Mouse (Mus musculus): Measurements from ENCODE around the gene Polg. TPM values are rescaled to one million over a fixed set of nuclear protein-coding genes. Genes with fewer than 3 reads are reported as not detected.
A peak's percentile ranks its signal among the peaks of the same experiment; 100 is the strongest.

The Polg gene
- polyA plus RNA-seq, 1 experiment from 2014 or later = 27.8 TPM

GRCm38 (mm10) chr7:79474831-79475399 lies 8.8 kb upstream of the Polg start:
- no peaks in the 10 kb centered on the region for H3K27me3 ChIP-seq (ENCODE audit: control insufficient read depth, insufficient read depth, low read length)
- H3K4me3 ChIP-seq (ENCODE audit: low read depth, low read length) = no peak overlapping the region
- no peaks in the 10 kb centered on the region for H3K36me3 ChIP-seq (ENCODE audit: control insufficient read depth, insufficient read depth, low read length)
- H3K27ac ChIP-seq (ENCODE audit: low read length) = no peak overlapping the region
- no peak overlapping the region for H3K9ac ChIP-seq (replicated peaks; ENCODE audit: low read depth, low read length)
- no peaks in the 10 kb centered on the region for H3K4me1 ChIP-seq (ENCODE audit: control insufficient read depth, insufficient read depth, low read length)
- ATAC-seq (ENCODE audit: insufficient number of reproducible peaks, insufficient read depth, low FRiP score, low read depth) = no peak
- no peak overlapping the region for H3K4me2 ChIP-seq (replicated peaks; ENCODE audit: low read depth, low read length)
- WGBS = 70% methylated on average over 5 of the region's 5 CpGs
- H3K9me3 ChIP-seq (ENCODE audit: control insufficient read depth, low read depth, low read length) = no peaks in the 10 kb centered on the region

- Histone ChIP-seq H3K9me3 (ENCODE audit: control insufficient read depth, low read depth, low read length) (no peaks in the 10 kb centered on the region), H3K9ac (replicated peaks; ENCODE audit: low read depth, low read length) (no peak overlapping the region)
- WGBS = 82% methylated on average over 9 of the region's 9 CpGs
Measured at GRCm38 (mm10) chr7:79473496-79474194, 7.5 kb upstream of the Polg start.

GRCm38 (mm10) chr7:79472792-79473191 lies 6.6 kb upstream of the Polg start:
- Histone ChIP-seq H3K36me3 (ENCODE audit: control insufficient read depth, insufficient read depth, low read length) (no peaks in the 10 kb centered on the region), H3K4me1 (ENCODE audit: control insufficient read depth, insufficient read depth, low read length) (no peaks in the 10 kb centered on the region), H3K27ac (ENCODE audit: low read length) (no peak overlapping the region), H3K4me2 (replicated peaks; ENCODE audit: low read depth, low read length) (no peak overlapping the region), H3K9ac (replicated peaks; ENCODE audit: low read depth, low read length) (no peak overlapping the region), H3K4me3 (ENCODE audit: low read depth, low read length) (no peak overlapping the region), H3K27me3 (ENCODE audit: control insufficient read depth, insufficient read depth, low read length) (no peaks in the 10 kb centered on the region), H3K9me3 (ENCODE audit: control insufficient read depth, low read depth, low read length) (no peaks in the 10 kb centered on the region)
- 52% methylated on average over 2 of the region's 2 CpGs for WGBS
- no peak for ATAC-seq (ENCODE audit: insufficient number of reproducible peaks, insufficient read depth, low FRiP score, low read depth)

More at GRCm38 (mm10) chr7:79473496-79474194, 7.5 kb upstream of the Polg start:
- no peaks in the 10 kb centered on the region for H3K4me1 ChIP-seq (ENCODE audit: control insufficient read depth, insufficient read depth, low read length)
- ATAC-seq (ENCODE audit: insufficient number of reproducible peaks, insufficient read depth, low FRiP score, low read depth) = no peak
- no peak overlapping the region for H3K4me3 ChIP-seq (ENCODE audit: low read depth, low read length)
- no peak overlapping the region for H3K27ac ChIP-seq (ENCODE audit: low read length)
- no peaks in the 10 kb centered on the region for H3K27me3 ChIP-seq (ENCODE audit: control insufficient read depth, insufficient read depth, low read length)
- H3K4me2 ChIP-seq (replicated peaks; ENCODE audit: low read depth, low read length) = no peak overlapping the region
- no peaks in the 10 kb centered on the region for H3K36me3 ChIP-seq (ENCODE audit: control insufficient read depth, insufficient read depth, low read length)

GRCm38 (mm10) chr7:79471436-79471835 lies 5.3 kb upstream of the Polg start:
- WGBS = 67% methylated on average over 7 of the region's 7 CpGs

GRCm38 (mm10) chr7:79470718-79471117 lies 4.6 kb upstream of the Polg start:
- H3K36me3 ChIP-seq (ENCODE audit: control insufficient read depth, insufficient read depth, low read length) = no peaks in the 10 kb centered on the region
- no peak overlapping the region for H3K9ac ChIP-seq (replicated peaks; ENCODE audit: low read depth, low read length)
- no peak for ATAC-seq (ENCODE audit: insufficient number of reproducible peaks, insufficient read depth, low FRiP score, low read depth)
- H3K4me3 ChIP-seq (ENCODE audit: low read depth, low read length) = no peak overlapping the region
- H3K27ac ChIP-seq (ENCODE audit: low read length) = no peak overlapping the region
- H3K4me2 ChIP-seq (replicated peaks; ENCODE audit: low read depth, low read length) = no peak overlapping the region
- H3K27me3 ChIP-seq (ENCODE audit: control insufficient read depth, insufficient read depth, low read length) = no peaks in the 10 kb centered on the region
- H3K9me3 ChIP-seq (ENCODE audit: control insufficient read depth, low read depth, low read length) = no peaks in the 10 kb centered on the region
- no peaks in the 10 kb centered on the region for H3K4me1 ChIP-seq (ENCODE audit: control insufficient read depth, insufficient read depth, low read length)
- 42% methylated on average over 3 of the region's 3 CpGs for WGBS

More at GRCm38 (mm10) chr7:79471436-79471835, 5.3 kb upstream of the Polg start:
- H3K4me2 ChIP-seq (replicated peaks; ENCODE audit: low read depth, low read length) = no peak overlapping the region
- H3K36me3 ChIP-seq (ENCODE audit: control insufficient read depth, insufficient read depth, low read length) = no peaks in the 10 kb centered on the region
- H3K27ac ChIP-seq (ENCODE audit: low read length) = no peak overlapping the region
- H3K9me3 ChIP-seq (ENCODE audit: control insufficient read depth, low read depth, low read length) = no peaks in the 10 kb centered on the region
- H3K27me3 ChIP-seq (ENCODE audit: control insufficient read depth, insufficient read depth, low read length) = no peaks in the 10 kb centered on the region
- no peaks in the 10 kb centered on the region for H3K4me1 ChIP-seq (ENCODE audit: control insufficient read depth, insufficient read depth, low read length)
- H3K4me3 ChIP-seq (ENCODE audit: low read depth, low read length) = no peak overlapping the region
- no peak for ATAC-seq (ENCODE audit: insufficient number of reproducible peaks, insufficient read depth, low FRiP score, low read depth)
- no peak overlapping the region for H3K9ac ChIP-seq (replicated peaks; ENCODE audit: low read depth, low read length)

GRCm38 (mm10) chr7:79469766-79470165 lies 3.6 kb upstream of the Polg start:
- H3K4me3 ChIP-seq (ENCODE audit: low read depth, low read length) = no peak overlapping the region
- no peaks in the 10 kb centered on the region for H3K27me3 ChIP-seq (ENCODE audit: control insufficient read depth, insufficient read depth, low read length)
- WGBS = 56% methylated on average over 5 of the region's 5 CpGs
- H3K9ac ChIP-seq (replicated peaks; ENCODE audit: low read depth, low read length) = no peak overlapping the region
- H3K9me3 ChIP-seq (ENCODE audit: control insufficient read depth, low read depth, low read length) = no peaks in the 10 kb centered on the region
- H3K27ac ChIP-seq (ENCODE audit: low read length) = no peak overlapping the region
- no peak for ATAC-seq (ENCODE audit: insufficient number of reproducible peaks, insufficient read depth, low FRiP score, low read depth)
- peaks cover 3% of the 10 kb centered on the region for H3K4me1 ChIP-seq (ENCODE audit: control insufficient read depth, insufficient read depth, low read length)
- H3K36me3 ChIP-seq (ENCODE audit: control insufficient read depth, insufficient read depth, low read length) = 0 out of 2 replicates have a peak, but pooled peaks cover under 1% of the 10 kb centered on the region
- no peak overlapping the region for H3K4me2 ChIP-seq (replicated peaks; ENCODE audit: low read depth, low read length)

GRCm38 (mm10) chr7:79468994-79469393 lies 2.8 kb upstream of the Polg start:
- H3K27ac ChIP-seq (ENCODE audit: low read length) = no peak overlapping the region
- H3K9ac ChIP-seq (replicated peaks; ENCODE audit: low read depth, low read length) = no peak overlapping the region
- H3K4me1 ChIP-seq (ENCODE audit: control insufficient read depth, insufficient read depth, low read length) = peaks cover 10% of the 10 kb centered on the region
- no peaks in the 10 kb centered on the region for H3K9me3 ChIP-seq (ENCODE audit: control insufficient read depth, low read depth, low read length)
- no peaks in the 10 kb centered on the region for H3K27me3 ChIP-seq (ENCODE audit: control insufficient read depth, insufficient read depth, low read length)
- H3K36me3 ChIP-seq (ENCODE audit: control insufficient read depth, insufficient read depth, low read length) = peaks cover 4% of the 10 kb centered on the region; the same call in 1 of the 2 replicates
- no peak for ATAC-seq (ENCODE audit: insufficient number of reproducible peaks, insufficient read depth, low FRiP score, low read depth)
- H3K4me3 ChIP-seq (ENCODE audit: low read depth, low read length) = no peak overlapping the region
- WGBS = 41% methylated on average over 8 of the region's 8 CpGs
- H3K4me2 ChIP-seq (replicated peaks; ENCODE audit: low read depth, low read length) = no peak overlapping the region

- H3K4me3 ChIP-seq (ENCODE audit: low read depth, low read length) = peak overlapping the region; percentile 82; the same call in 1 of the 2 replicates
- peaks cover 8% of the 10 kb centered on the region; the same call in 1 of the 2 replicates for H3K36me3 ChIP-seq (ENCODE audit: control insufficient read depth, insufficient read depth, low read length)
- peak overlapping the region; percentile 81 for H3K4me2 ChIP-seq (replicated peaks; ENCODE audit: low read depth, low read length)
- no peak overlapping the region for H3K9ac ChIP-seq (replicated peaks; ENCODE audit: low read depth, low read length)
- no peaks in the 10 kb centered on the region for H3K27me3 ChIP-seq (ENCODE audit: control insufficient read depth, insufficient read depth, low read length)
- no peak for ATAC-seq (ENCODE audit: insufficient number of reproducible peaks, insufficient read depth, low FRiP score, low read depth)
- H3K27ac ChIP-seq (ENCODE audit: low read length) = no peak overlapping the region
- H3K9me3 ChIP-seq (ENCODE audit: control insufficient read depth, low read depth, low read length) = no peaks in the 10 kb centered on the region
- 7% methylated on average over 4 of the region's 6 CpGs for WGBS
- peaks cover 11% of the 10 kb centered on the region for H3K4me1 ChIP-seq (ENCODE audit: control insufficient read depth, insufficient read depth, low read length)
Measured at GRCm38 (mm10) chr7:79467951-79468350, 1.8 kb upstream of the Polg start.
